Mouse (Mus musculus) c-Kit-positive CD71-positive TER-119-negative erythroid progenitor cells, embryonic 14.5 days (primary cell): Measurements from ENCODE around the gene Tsn.

Experiments
- DNase-seq: peaks from one replicate; pipeline ENCODE4 v3.0.0-alpha.2; 2013; ENCODE audit warnings: low read depth

The Tsn gene

GRCm38 (mm10) chr1:118311622-118312326 lies at the start of gene Tsn:
Gene Tsn (minus strand): TSS chr1:118311739.
- no peak for DNase-seq

- no peak for DNase-seq
Measured at GRCm38 (mm10) chr1:118359071-118359761, 47.7 kb upstream of the Tsn start.

GRCm38 (mm10) chr1:118349922-118350321 lies 38.4 kb upstream of the Tsn start:
- no peak for DNase-seq

GRCm38 (mm10) chr1:118343649-118344435 lies 32.3 kb upstream of the Tsn start:
- DNase-seq, result no peak

GRCm38 (mm10) chr1:118337921-118338320 lies 26.4 kb upstream of the Tsn start:
- no peak for DNase-seq

GRCm38 (mm10) chr1:118335847-118336246 lies 24.3 kb upstream of the Tsn start:
- DNase-seq, result no peak

- no peak for DNase-seq
Measured at GRCm38 (mm10) chr1:118334749-118335713, 23.5 kb upstream of the Tsn start.

- peak; percentile 96 for DNase-seq
Measured at GRCm38 (mm10) chr1:118321661-118322201, 10.2 kb upstream of the Tsn start, which contains the start of gene Nifk. Gene Nifk (plus strand): TSS chr1:118321839.

GRCm38 (mm10) chr1:118320696-118321095 lies 9.2 kb upstream of the Tsn start:
- peak; percentile 59 for DNase-seq

- peak; percentile 69 for DNase-seq
Measured at GRCm38 (mm10) chr1:118310780-118311621, 538 bp downstream of the Tsn start.

GRCm38 (mm10) chr1:118297719-118298118 lies 13.8 kb downstream of the Tsn start:
- DNase-seq, result no peak

- no peak for DNase-seq
Measured at GRCm38 (mm10) chr1:118296673-118297072, 14.9 kb downstream of the Tsn start.

- no peak for DNase-seq
Measured at GRCm38 (mm10) chr1:118294826-118295225, 16.7 kb downstream of the Tsn start.

- DNase-seq, result no peak
Measured at GRCm38 (mm10) chr1:118294192-118294591, 17.3 kb downstream of the Tsn start.

GRCm38 (mm10) chr1:118292291-118292690 lies 19.2 kb downstream of the Tsn start:
- no peak for DNase-seq

- peak; percentile 14 for DNase-seq
Measured at GRCm38 (mm10) chr1:118275139-118275538, 36.4 kb downstream of the Tsn start.

- no peak for DNase-seq
Measured at GRCm38 (mm10) chr1:118251931-118252330, 59.6 kb downstream of the Tsn start.
